Mouse (Mus musculus) small intestine, adult 2 months (tissue): ENCODE results near the gene Ptprm. TPM values are rescaled to one million over a fixed set of nuclear protein-coding genes. Genes with fewer than 3 reads are reported as not detected.

Source experiments
- H3K27ac ChIP-seq: fragments of 200-500 bp; 2 replicates; pipeline ENCODE4 v1.5.1; 2012; ENCODE audit warnings: low read depth, low read length, control low read depth, inconsistent platforms; ENCODE audit not compliant: insufficient read depth
- H3K27me3 ChIP-seq: fragments of 200-500 bp; 2 replicates; pipeline ENCODE4 v1.6.1; 2012; ENCODE audit warnings: mild to moderate bottlenecking, moderate library complexity, low read length, inconsistent platforms; ENCODE audit not compliant: control insufficient read depth, insufficient read depth
- H3K36me3 ChIP-seq: fragments of 200-500 bp; 2 replicates; pipeline ENCODE4 v1.6.1; 2012; ENCODE audit warnings: mild to moderate bottlenecking, low read length, control low read depth, inconsistent platforms; ENCODE audit not compliant: control insufficient read depth, insufficient read depth
- H3K4me1 ChIP-seq: fragments of 200-500 bp; 2 replicates; pipeline ENCODE4 v1.6.1; 2012; ENCODE audit warnings: low read length, inconsistent platforms, mixed read lengths; ENCODE audit not compliant: control insufficient read depth, insufficient read depth, insufficient read length
- H3K4me3 ChIP-seq: fragments of 200-500 bp; 2 replicates; pipeline ENCODE4 v1.5.1; 2012; ENCODE audit warnings: low read depth, mild to moderate bottlenecking, control low read depth, inconsistent platforms, low read length, moderate library complexity
- CTCF ChIP-seq: fragments of 200-500 bp; IDR thresholded peaks from 2 replicates; pipeline ENCODE4 v1.5.1; 2012; ENCODE audit warnings: low read depth, mild to moderate bottlenecking, control low read depth, inconsistent platforms, low read length, moderate library complexity, mixed read lengths; ENCODE audit not compliant: insufficient replicate concordance, insufficient read length; ENCODE audit errors: extremely low read depth
- POLR2A ChIP-seq: fragments of 200-500 bp; IDR thresholded peaks from 2 replicates; pipeline ENCODE4 v1.6.1; 2012; ENCODE audit warnings: low read depth, mild to moderate bottlenecking, control low read depth, inconsistent platforms, low read length, moderate library complexity
- WGBS: fragments of 180-500 bp; shearing (Covaris S2); methylation state at CpG from one replicate; pipeline ENCODE4 v1.1.7; 2018; 5-methylcytosine and 5-hydroxymethylcytosine counted together
- polyA plus RNA-seq: library from polyadenylated mRNA; depleted of rRNA; stranded (reverse); fragments of >200 nt; gene quantifications from 2 replicates; pipeline ENCODE4 v1.2.3, GENCODE M21; 2012

Gene Ptprm
- polyA plus RNA-seq, 1 experiment, result 3.8 TPM

GRCm38 (mm10) chr17:67215326-67215725 lies 138.9 kb downstream of the Ptprm start:
- no peaks in the 10 kb centered on the region for H3K36me3 ChIP-seq
- WGBS, result 84% methylated on average over 1 of the region's 1 CpGs
- TF ChIP-seq POLR2A (no peak), CTCF (no peak)

GRCm38 (mm10) chr17:67213711-67214110 lies 140.5 kb downstream of the Ptprm start:
- Histone ChIP-seq H3K27ac (no peak overlapping the region), H3K27me3 (no peaks in the 10 kb centered on the region), H3K36me3 (no peaks in the 10 kb centered on the region), H3K4me3 (no peak overlapping the region), H3K4me1 (no peaks in the 10 kb centered on the region)
- 70% methylated on average over 3 of the region's 3 CpGs for WGBS
- TF ChIP-seq POLR2A (no peak), CTCF (no peak)

More at GRCm38 (mm10) chr17:67215326-67215725, 138.9 kb downstream of the Ptprm start:
- H3K4me3 ChIP-seq, result no peak overlapping the region
- no peaks in the 10 kb centered on the region for H3K4me1 ChIP-seq
- H3K27ac ChIP-seq, result no peak overlapping the region
- no peaks in the 10 kb centered on the region for H3K27me3 ChIP-seq

DNA sequence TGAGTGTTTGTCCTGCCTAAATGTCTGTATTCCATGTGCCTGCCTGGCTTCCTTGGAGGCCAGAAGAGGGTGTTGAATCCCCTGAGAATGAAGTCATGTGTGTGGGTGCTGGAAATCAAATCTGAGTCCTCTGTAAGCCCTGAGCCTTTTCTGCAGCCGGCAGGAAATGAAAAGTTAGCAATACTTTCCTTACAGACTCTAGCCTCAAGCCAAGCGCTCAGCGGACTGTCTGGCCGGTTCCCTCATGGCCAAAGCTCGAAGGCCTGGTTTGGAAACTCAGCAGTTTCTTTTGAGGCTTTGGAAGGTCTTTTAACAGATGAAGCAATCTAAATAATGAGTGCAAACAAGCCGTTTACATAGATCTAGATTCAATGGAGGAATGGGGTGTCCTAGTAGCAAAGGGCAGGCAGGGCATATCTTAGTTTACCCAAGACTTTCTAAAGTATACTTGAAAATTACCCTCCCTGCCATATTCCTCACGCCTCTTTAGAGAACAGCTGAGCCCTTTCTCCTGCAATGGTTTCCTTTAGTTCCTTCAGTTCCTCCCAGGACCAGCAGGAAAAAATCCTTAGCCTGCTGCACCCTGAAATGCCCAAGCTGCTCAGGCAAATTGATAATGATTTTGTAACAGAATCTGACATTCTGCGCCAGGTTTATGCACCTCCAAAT lies 144.4 kb downstream of the Ptprm start:
- TF ChIP-seq CTCF (no peak), POLR2A (no peak)
- Histone ChIP-seq H3K27ac (no peak overlapping the region), H3K36me3 (no peaks in the 10 kb centered on the region), H3K4me3 (no peak overlapping the region), H3K27me3 (no peaks in the 10 kb centered on the region), H3K4me1 (no peaks in the 10 kb centered on the region)
- WGBS, result 53% methylated on average over 8 of the region's 8 CpGs

DNA sequence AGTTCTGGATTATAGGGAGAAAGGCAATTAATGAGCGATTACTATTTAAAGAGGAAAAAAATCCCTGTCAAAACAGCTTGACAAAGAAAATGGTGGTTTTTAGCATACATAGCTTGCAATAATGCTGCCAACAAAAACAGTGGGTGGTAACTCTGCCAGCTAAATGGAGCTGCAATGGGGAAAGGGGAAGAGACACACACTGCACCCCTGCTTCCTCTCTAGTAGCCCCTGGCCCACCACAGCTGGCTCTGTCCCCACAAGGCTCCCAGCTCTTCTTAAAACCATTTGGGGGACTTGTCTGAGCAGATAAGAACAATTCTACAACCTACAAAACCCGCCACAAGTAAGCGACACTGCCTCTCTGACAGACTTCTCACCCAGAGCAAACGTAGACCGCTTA lies 145.7 kb downstream of the Ptprm start:
- TF ChIP-seq POLR2A (no peak), CTCF (no peak)
- H3K27ac ChIP-seq, result 0 out of 2 replicates have a peak overlapping the region, but pooled peaks have one; percentile 41
- no peaks in the 10 kb centered on the region for H3K36me3 ChIP-seq
- H3K4me1 ChIP-seq, result no peaks in the 10 kb centered on the region
- no peak overlapping the region for H3K4me3 ChIP-seq
- no peaks in the 10 kb centered on the region for H3K27me3 ChIP-seq
- 73% methylated on average over 5 of the region's 5 CpGs for WGBS

- WGBS, result 85% methylated on average over 4 of the region's 4 CpGs
- TF ChIP-seq POLR2A (no peak), CTCF (no peak)
- Histone ChIP-seq H3K4me1 (no peaks in the 10 kb centered on the region), H3K4me3 (no peak overlapping the region), H3K36me3 (no peaks in the 10 kb centered on the region), H3K27me3 (no peaks in the 10 kb centered on the region), H3K27ac (no peak overlapping the region)
Measured at GRCm38 (mm10) chr17:67206984-67207383, 147.3 kb downstream of the Ptprm start.

DNA sequence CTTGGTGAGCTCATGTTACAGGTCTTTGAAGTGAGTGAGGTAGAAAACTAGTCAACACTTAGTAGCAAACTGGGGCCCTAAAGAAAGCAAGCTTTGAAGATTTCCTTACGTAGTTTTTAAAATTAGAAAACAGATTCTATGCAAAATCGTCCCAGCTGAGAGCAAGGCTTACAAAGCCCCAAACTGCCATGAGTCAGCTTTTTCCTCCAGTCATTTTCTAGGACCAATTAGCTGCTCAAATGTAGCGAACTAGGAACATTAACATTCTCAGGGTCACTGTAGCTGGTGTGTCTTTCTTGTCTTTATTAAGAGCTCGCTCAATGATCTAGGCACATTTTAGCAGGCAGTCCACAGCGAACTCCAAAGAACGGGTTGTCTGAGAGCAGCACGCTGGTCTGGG lies 153.1 kb downstream of the Ptprm start:
- Histone ChIP-seq H3K27ac (no peak overlapping the region), H3K36me3 (no peaks in the 10 kb centered on the region), H3K4me1 (no peaks in the 10 kb centered on the region), H3K27me3 (no peaks in the 10 kb centered on the region), H3K4me3 (no peak overlapping the region)
- no peak for TF ChIP-seq CTCF
- no peak for TF ChIP-seq POLR2A
- WGBS, result 77% methylated on average over 7 of the region's 7 CpGs

GRCm38 (mm10) chr17:67193728-67194127 lies 160.5 kb downstream of the Ptprm start:
- H3K27me3 ChIP-seq, result no peaks in the 10 kb centered on the region
- peaks cover 2% of the 10 kb centered on the region; the same call in 1 of the 2 replicates for H3K4me1 ChIP-seq
- H3K4me3 ChIP-seq, result no peak overlapping the region
- WGBS, result 35% methylated on average over 5 of the region's 5 CpGs
- no peak overlapping the region for H3K27ac ChIP-seq
- TF ChIP-seq POLR2A, result no peak
- TF ChIP-seq CTCF, result no peak
- H3K36me3 ChIP-seq, result no peaks in the 10 kb centered on the region

GRCm38 (mm10) chr17:67188514-67188913 lies 165.7 kb downstream of the Ptprm start:
- Histone ChIP-seq H3K27ac (no peak overlapping the region), H3K36me3 (no peaks in the 10 kb centered on the region), H3K4me3 (no peak overlapping the region), H3K4me1 (peaks cover 5% of the 10 kb centered on the region; the same call in 1 of the 2 replicates), H3K27me3 (no peaks in the 10 kb centered on the region)
- 76% methylated on average over 2 of the region's 2 CpGs for WGBS
- TF ChIP-seq CTCF (no peak), POLR2A (no peak)
